Comparison of ENCODE assay signal across 9 mouse cellular contexts in the genomic region with DNA sequence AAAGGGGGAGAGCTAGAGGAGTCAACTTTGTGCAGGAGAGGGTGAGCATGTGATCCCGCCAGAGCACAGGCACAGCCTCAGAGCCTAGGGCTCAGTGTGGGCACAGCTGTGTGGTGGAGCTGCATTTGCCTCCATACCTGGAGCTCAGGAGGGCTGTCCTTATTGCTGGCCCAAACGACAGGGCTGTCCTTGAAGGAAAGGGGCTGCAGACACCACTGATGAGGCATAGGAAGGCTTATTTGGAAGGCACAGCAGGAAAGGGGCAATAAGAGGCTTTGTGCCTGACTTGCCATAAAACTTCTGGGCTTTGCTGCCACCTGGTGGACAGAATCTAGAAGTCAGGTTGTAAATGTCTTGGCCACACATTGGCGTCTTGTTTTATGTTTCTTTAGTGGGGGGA. TPM values are rescaled to one million over a fixed set of nuclear protein-coding genes. Genes with fewer than 3 reads are reported as not detected.
DNase-seq lines count a peak whose midpoint lies in the region; TF ChIP-seq lines count a peak whose summit lies in the region.
"Had no signal": no experiment of that assay in that cellular context is flagged by ENCODE, and none has a peak within 500 bp of the region (broad histone marks: within the 10 kb centered on the region; RNA-seq: fewer than 3 reads in every experiment).

No protein-coding gene starts in this region.

- no peaks in the 10 kb centered on the region for H3K36me3 ChIP-seq in E14TG2a.4 (ENCODE audit: insufficient read depth, low read length)
- H3K36me3 ChIP-seq: liver, embryonic 15.5 days had no signal

- peaks cover 3% of the 10 kb centered on the region; the same call in 1 of the 2 replicates for H3K9me3 ChIP-seq in E14TG2a.4 (ENCODE audit: low read length)
- H3K9me3 ChIP-seq: liver, embryonic 15.5 days had no signal

- TF ChIP-seq CTCF in E14TG2a.4 (conservative IDR thresholded peaks at IDR 0.05; ENCODE audit: low read length) = peak; percentile 53

- H3K4me3 ChIP-seq in E14TG2a.4 (replicated peaks; ENCODE audit: low read length) = no peak overlapping the region
- H3K4me3 ChIP-seq: liver, embryonic 15.5 days had no signal

- peaks cover 38% of the 10 kb centered on the region for H3K4me1 ChIP-seq in E14TG2a.4 (replicated peaks; ENCODE audit: low read depth, low read length)
- H3K4me1 ChIP-seq: liver, embryonic 15.5 days had no signal

- H3K27me3 ChIP-seq in E14TG2a.4 (ENCODE audit: insufficient read depth, low read length) = peaks cover 18% of the 10 kb centered on the region

- DNase-seq in adipocyte (ENCODE audit: low spot score) = peak; percentile 93
- DNase-seq in cerebellum, postnatal 36 days = peak; percentile 62 to 76
- peak; percentile 81 to 83 for DNase-seq in frontal cortex, postnatal 36 days (ENCODE audit: low spot score in 2 of 2)
- DNase-seq in kidney, postnatal 36 days = peak; percentile 60 to 86
- peak; percentile 49 to 63 for DNase-seq in lung, adult 18-20 months
- DNase-seq in retina, adult 2 months (ENCODE audit: low read depth, low spot score) = peak; percentile 68
- DNase-seq in urinary bladder, adult 2 months (ENCODE audit: low spot score) = peak; percentile 47

RNA-seq across cellular contexts. Expression of gene Htr3a, which starts 16.9 kb away (rescaled TPM):
- 1.1 and 1.7 TPM in 2 replicates for polyA plus RNA-seq in urinary bladder, adult 2 months (2012; rRNA removed)
- polyA plus RNA-seq: liver, embryonic 15.5 days had no signal

RNA-seq across cellular contexts. Expression of gene Zbtb16, which starts 58.0 kb away (rescaled TPM):
- 7.4 and 21.3 TPM in 2 replicates for polyA plus RNA-seq in urinary bladder, adult 2 months (2012; rRNA removed)
